Mouse (Mus musculus) cerebellum, postnatal 36 days (tissue): ENCODE measurements at regions not wholly inside any gene's neighbourhood (a gene's known extent, or its start where the extent isn't known, plus 50 kb on each side); places are given as distances from the start of the nearest gene placed in this dataset.
"Not testable (repeated sequence)": the region's sequence is repeated elsewhere in the genome, so short reads cannot be mapped to it uniquely, and the experiment has no call there.

Experiments used
- DNase-seq, 2 experiments: peaks; one replicate each; pipeline ENCODE4 v3.0.0; 2021 to 2022; ENCODE audit warnings: mixed read lengths in 2 of 2

- no peak for DNase-seq
These were observed 458.8 kb upstream of the 1700008P02Rik start for GRCm38 (mm10) chr3:7079073-7079472.

- DNase-seq: no peak
These were observed 456.6 kb upstream of the 1700008P02Rik start for GRCm38 (mm10) chr3:7076850-7077249.

GRCm38 (mm10) chr3:7074488-7074887 is 454.2 kb upstream of the 1700008P02Rik start:
- no peak for DNase-seq

- DNase-seq: no peak
These were observed 421.3 kb upstream of the 1700008P02Rik start for GRCm38 (mm10) chr3:7041372-7042057.

DNA sequence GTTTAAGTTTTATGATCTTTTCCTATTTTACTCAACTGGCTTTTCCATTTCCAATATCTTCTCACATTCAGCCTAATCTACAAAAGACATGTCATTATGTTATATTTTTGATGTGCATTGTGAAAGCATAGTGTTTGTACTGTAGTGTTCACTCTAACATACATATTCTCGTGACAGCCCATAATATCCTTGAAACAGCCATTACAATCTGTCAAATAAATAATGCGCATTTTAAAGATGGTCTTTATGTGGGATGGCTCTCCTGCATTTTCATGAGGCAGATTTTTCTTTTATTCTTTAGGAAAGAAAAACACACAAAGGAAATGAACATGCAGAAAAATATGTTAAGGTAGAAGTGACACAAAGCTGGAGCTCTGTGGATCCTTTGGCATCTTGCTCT is 415.6 kb upstream of the 1700008P02Rik start:
- DNase-seq: no peak

GRCm38 (mm10) chr3:7027845-7028244 is 407.6 kb upstream of the 1700008P02Rik start:
- peak; percentile 2 to 39 for DNase-seq

GRCm38 (mm10) chr3:7014345-7014973 is 394.2 kb upstream of the 1700008P02Rik start:
- no peak for DNase-seq

DNA sequence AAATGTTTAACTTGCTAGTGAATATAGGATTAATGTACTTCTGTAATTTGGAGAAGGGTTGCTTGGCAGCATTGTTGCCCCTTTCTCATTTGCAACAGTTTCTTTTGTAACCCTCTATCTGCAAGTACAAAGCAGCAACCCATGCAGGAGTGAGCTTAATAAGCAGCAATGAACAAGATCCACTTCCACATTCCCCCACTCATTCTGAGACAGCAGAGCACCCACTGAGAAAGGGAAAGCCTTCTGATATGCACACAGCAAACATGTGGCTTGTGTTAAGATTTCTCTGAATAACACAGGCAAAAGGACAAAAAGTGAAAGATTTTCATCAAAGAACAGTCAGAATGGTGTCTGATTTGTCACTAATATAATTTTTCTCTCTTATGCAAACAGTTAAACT is 393.3 kb upstream of the 1700008P02Rik start:
- no peak for DNase-seq

DNA sequence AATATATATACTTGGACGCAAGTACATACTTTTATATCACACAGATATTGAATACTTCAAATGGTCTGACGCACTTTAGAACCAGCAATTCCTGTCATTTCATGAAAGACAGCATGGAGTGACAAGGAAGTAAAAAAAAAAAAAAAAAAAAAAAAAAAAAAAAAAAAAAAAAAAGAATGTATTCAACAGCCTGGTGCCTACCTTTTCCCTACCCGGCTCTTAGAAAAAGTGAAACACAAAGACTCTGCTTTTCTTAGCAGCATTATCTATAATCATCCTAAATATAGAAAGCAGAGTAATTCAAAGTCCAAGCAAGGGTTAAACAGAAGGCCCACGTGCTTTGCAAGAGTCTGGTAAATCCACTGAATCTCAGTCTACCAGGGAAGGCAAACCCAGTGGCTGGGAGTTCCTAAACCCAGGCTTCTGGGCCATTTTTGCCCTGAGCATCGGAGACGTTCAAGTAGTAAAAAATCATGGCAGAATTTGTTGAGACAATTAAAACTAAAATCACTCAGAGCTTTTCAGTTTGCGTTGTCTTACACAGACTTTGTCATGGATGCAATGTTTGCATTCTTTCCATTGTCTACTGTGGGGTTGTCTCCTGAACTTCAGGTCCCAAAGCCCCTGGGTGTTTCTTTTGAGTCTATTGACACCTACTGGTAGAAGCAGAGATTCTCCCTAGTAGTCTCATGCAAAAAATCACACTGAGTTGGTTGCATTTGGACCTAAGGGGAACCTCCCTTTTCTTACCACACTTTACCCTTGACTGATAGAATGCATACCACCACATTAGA is 390.2 kb upstream of the 1700008P02Rik start:
- DNase-seq: no peak

- DNase-seq: no peak
These were observed 388.5 kb upstream of the 1700008P02Rik start for GRCm38 (mm10) chr3:7008671-7009217.

GRCm38 (mm10) chr3:7007811-7008359 is 387.6 kb upstream of the 1700008P02Rik start:
- DNase-seq: no peak

DNA sequence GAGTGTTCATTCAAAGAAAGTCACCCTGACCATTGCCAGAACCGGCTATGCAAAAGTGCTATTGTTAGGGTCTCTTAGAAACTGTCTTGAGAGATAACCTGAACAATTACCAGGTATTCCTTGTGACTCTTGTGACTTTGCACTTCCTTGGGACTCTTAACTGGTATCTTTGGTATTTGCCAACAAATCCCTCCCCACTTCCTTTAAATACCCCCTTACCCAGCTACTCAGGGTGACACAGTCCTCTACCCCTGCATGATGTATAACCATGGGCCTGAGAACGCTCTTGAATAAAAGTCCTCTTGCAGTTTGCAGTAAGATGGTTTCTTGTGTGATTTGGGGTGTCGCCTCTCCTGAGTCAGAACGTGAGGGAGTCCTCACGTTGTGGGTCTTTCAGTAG is 371.5 kb upstream of the 1700008P02Rik start:
- DNase-seq: not testable (repeated sequence)

GRCm38 (mm10) chr3:6984918-6985317 is 364.7 kb upstream of the 1700008P02Rik start:
- DNase-seq: no peak

GRCm38 (mm10) chr3:6957681-6958080 is 337.4 kb upstream of the 1700008P02Rik start:
- DNase-seq: no peak

DNA sequence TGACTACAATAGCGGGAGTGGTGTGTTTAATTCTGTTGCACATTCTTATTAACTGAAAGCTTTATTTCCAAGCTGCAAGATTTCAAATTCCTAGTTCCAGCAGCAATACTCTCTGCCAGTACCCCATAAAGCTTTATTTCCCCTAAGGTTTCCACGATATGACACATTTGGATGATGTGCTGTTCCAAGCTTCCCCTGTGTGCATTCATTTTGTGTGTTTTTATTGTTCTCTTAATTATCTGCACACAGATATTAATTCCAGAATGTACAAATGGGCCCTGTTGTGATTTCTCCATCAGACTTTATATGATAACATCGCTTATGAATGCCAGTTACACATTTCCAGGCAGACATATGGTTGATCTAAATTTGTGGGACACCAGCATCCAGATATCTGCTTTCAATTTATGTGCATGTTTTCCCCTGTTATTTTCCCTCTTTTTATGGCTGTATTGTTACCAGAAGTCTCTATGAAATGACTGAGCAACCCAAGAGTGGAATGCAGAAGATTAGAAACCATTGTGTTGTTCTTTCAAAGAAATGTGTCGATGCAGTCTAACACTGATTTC is 312.4 kb upstream of the 1700008P02Rik start:
- no peak for DNase-seq

- no peak for DNase-seq
These were observed 306.5 kb upstream of the 1700008P02Rik start for GRCm38 (mm10) chr3:6926737-6927136.

DNA sequence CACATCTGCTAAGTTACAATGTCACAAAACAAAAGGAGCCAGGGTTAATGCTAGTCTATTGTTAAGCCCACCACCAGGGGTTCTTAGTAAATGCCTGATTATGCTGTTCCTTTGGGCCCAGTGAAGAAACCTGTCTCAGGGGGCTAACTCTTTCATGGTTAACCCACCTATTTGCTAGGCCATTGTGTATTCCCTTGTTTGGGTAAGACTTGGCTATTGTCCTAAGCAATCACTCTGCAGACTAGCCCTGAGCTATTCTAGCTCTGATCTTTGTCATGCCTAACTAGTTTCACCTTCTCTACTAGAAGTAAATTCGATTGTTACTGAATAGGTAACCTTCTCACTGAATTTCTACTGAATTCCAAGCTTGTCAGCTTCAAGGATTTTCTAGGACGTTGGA is 302.4 kb upstream of the 1700008P02Rik start:
- DNase-seq: not testable (repeated sequence)

- no peak for DNase-seq
These were observed 300.0 kb upstream of the 1700008P02Rik start for GRCm38 (mm10) chr3:6920253-6920652.

DNA sequence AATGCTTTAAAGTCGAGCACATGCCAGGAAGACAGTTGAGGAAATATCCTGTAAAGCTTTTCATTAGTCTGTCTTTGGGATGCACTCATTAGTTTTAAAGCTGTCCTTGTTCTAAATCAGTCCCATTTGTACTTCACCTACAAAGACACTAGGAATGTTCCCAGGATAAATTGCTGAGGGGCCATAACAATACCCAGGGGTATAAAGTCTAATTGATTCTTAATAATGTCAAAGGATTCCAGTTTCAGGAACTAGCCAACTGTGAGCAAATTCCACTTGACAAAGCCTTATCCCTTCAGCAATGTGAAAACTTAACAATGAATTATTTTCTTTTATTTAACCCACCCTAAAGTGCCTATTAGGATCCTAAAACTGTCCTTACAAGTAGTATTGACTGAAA is 267.7 kb upstream of the 1700008P02Rik start:
- DNase-seq: no peak

DNA sequence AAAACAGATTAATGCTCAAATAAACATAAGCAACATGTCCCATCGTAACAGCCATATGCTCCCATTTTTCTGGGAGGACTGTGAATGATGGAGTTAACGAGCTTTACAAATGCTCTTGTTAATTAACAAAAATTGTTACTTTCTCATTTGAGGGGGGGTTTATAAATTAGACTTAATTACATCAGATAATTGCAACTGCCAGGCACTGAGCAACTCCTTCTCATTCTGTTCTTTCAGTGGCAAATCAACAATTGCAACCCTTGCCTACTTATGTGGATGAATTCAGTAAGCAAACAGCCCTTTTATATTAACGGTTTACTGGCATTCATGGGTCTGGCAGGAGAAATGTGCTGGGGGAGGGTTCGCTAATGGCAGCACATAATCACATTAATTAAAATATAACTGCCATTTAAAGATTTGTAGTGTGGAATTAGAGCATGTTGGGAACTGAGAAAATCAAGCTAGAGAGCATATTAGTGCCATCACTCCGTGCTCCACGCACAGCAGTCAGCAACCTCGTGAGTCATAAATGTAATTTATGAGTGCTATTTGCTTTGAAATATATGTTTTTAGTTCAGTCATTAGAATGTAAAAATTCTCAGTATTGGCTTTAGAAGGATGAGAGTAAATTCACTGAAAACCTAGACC is 266.9 kb upstream of the 1700008P02Rik start:
- no peak for DNase-seq

- DNase-seq: no peak
These were observed 266.2 kb upstream of the 1700008P02Rik start for GRCm38 (mm10) chr3:6886200-6887052.
